Mouse (Mus musculus) erythroblast, embryonic 14.5 days (primary cell): Measurements from ENCODE around the gene Nrtn.

ENCODE experiments used
- GATA1 ChIP-seq: IDR thresholded peaks from 2 replicates; pipeline ENCODE4 v1.6.1; 2012; ENCODE audit warnings: low read length, inconsistent platforms, mixed read lengths
- TAL1 ChIP-seq: IDR thresholded peaks from 3 replicates; pipeline ENCODE4 v1.6.1; 2012; ENCODE audit warnings: low read length, inconsistent platforms, mixed read lengths

DNA sequence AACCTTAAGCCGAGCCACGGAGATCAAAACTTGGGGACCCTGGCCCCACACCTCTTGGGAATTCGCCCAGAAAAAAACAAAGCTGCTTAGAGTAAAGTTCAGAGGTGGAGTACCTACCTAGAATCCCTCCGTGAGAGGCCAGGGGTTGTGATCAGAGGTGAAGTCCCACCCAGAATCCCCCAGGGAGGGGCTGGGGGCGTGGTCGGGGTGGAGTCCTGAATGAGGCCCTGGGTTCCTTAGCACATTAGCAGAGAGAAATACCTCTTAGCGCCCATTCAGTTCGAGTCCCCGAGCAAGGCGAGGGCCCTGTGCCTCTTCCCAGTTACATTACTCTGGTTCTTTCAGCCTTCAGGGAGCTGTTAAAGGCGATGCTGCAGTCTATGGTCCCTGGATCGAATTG lies 29.7 kb downstream of the Nrtn start:
- no peak for TF ChIP-seq GATA1
- TF ChIP-seq TAL1: no peak
